Mouse (Mus musculus): ENCODE measurements at regions not wholly inside any gene's neighbourhood (a gene's known extent, or its start where the extent isn't known, plus 50 kb on each side); places are given as distances from the start of the nearest gene placed in this dataset.

DNA sequence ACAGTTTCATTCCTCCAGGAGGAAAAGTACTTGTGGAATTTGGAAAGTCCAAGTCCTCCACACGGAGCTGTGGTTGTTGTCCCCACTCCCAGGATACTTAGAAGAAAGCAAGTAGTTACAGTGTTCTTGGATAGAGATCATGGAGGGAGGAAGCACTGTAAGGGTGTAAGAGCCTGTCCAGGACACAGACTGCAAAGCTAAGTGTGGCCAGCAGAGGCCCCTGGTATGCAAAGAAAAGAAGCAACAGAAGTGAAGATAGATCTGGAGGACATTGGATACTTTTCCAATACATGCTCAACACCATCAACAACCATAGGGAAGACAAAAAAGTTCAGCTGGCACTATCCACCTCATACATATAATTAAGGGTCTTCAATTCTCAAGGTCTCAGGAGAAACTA, 197.4 kb downstream of the Meis1 start:
- no peak for DNase-seq (ENCODE audit: low read depth, low spot score)

GRCm38 (mm10) chr11:18814110-18814509, 204.7 kb downstream of the Meis1 start:
- no peak for DNase-seq (ENCODE audit: low read depth, low spot score)

- no peak for DNase-seq (ENCODE audit: low read depth, low spot score)
These were observed 251.3 kb downstream of the Meis1 start for GRCm38 (mm10) chr11:18767479-18767878.

- no peak for DNase-seq (ENCODE audit: low read depth, low spot score)
These were observed 252.2 kb downstream of the Meis1 start for GRCm38 (mm10) chr11:18766458-18767016.

GRCm38 (mm10) chr11:18758591-18759074, 260.2 kb downstream of the Meis1 start:
- DNase-seq (ENCODE audit: low read depth, low spot score), result no peak

DNA sequence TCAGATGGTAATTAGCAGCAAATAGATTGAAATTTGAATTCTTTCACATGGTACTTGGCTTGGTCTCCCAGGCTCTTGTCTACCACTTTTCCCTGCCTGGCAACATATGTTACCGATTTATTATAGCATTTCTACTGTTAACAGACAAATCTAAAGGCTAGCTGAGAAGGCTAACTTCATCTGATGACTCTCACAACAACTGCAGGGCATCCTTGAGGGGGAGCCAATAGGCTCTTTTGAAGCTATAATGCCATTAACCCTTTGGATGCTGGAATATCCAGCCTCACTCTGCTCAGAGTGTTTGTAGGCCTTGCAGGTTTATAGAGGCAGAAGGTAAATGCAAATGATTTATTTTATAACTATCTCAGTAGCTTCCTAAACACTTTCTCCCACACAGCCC, 262.2 kb downstream of the Meis1 start:
- no peak for DNase-seq (ENCODE audit: low read depth, low spot score)

- no peak for DNase-seq (ENCODE audit: low read depth, low spot score)
These were observed 263.9 kb downstream of the Meis1 start for GRCm38 (mm10) chr11:18754732-18755525.

GRCm38 (mm10) chr11:18753856-18754255, 264.9 kb downstream of the Meis1 start:
- DNase-seq (ENCODE audit: low read depth, low spot score), result no peak

- no peak for DNase-seq (ENCODE audit: low read depth, low spot score)
These were observed 265.5 kb downstream of the Meis1 start for GRCm38 (mm10) chr11:18753246-18753645.

DNA sequence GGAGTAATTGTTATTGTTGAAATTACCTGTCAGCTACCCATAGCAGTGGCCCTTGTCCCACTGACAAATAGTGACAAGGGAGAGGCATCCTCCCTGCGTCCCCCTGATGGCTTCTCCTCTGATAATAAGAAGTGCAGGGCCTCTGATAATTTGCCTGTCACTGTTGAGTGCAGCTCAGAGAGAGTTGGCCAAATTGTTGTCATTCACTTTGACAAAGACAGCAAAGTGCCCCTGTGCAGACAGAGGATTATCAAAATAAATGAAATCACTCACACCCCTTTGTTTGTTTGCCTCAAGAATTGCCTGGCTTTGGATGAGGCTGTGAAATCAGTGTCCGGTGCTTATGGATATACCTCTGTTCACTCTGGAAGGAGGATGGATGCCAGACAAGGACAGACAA, 266.3 kb downstream of the Meis1 start:
- no peak for DNase-seq (ENCODE audit: low read depth, low spot score)

DNA sequence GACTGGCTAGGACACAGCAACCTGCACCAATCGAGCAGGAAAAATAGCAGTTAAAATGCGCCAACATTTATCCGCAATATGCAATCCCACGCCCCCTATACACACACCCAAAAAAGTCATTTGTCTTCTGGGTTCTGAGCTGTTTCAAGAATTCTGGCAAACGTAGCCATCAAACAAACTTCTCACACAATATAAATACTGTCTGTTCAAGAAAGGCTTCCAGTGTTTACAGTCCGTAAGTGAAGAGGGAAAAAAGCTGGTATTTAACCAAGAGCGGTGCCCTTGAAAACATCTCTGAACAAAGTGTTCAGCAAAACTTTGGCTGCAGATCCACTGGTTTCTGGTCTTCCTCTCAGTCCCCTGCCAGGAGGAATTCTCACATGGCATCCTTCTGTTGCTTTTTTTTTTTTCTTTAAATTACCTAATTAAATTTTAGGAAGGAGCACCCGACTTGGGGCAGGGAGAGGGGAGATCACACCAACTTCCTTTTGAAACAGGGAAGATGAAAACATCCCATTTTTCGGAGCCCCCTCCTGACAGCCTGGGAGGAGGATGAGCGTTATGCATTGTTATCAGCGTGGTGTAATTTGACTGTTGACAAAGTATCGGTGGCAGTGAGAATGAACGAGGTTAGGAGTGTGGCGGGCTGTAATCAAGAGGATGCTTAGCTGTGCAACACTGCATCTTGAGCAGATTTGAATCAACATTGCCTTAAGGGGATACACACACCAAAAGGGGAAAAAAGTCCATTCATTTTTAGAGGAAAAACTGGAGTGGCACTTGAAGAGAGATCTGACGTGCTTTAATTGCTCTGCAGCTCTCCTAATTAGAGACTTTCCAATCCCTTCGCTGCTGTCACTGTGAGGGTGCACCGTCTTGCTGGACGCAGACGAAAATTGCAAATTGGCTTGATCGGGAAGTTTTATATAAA, 267.6 kb downstream of the Meis1 start:
- DNase-seq (ENCODE audit: low read depth, low spot score), result no peak

GRCm38 (mm10) chr11:18750080-18750375, 268.8 kb downstream of the Meis1 start:
- no peak for DNase-seq (ENCODE audit: low read depth, low spot score)

DNA sequence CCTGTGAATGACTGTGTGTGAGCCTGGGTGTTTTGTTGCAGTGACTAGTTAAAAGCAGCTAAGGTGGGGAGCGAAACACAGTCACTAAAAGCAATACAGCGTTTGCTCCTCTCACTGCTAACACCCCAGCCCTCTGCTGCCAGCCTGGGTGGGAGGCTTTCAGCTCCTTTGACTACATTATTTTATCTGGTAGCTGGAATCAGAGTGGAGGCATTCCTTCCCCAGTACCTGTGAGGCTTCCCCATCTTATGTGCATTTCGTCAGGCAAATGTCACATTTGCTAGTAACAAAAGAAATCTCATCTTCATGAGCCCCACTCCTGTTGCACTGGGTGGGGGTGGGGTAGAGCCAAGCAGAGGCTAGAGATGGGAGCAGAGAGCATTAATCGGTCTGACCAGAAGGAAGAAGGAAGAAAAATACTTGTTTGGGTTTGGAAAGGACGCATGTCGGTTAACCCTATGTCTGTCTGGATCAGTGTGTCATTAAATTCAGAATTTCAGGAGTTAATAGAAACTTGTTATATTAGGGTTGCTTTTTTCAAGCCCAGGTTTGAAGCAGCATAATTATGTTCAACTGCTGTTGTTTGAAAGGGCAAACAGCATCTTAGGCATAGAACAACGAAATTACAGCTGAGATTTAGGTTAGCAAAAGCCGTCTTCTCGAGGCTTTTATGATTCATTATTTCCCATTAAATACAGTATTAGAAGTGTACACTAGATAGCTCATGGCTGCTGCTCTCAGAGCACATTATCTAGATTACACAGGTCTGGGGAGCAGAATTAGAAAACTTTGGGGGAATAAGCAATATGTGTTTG, 269.3 kb downstream of the Meis1 start:
- DNase-seq (ENCODE audit: low read depth, low spot score), result no peak

DNA sequence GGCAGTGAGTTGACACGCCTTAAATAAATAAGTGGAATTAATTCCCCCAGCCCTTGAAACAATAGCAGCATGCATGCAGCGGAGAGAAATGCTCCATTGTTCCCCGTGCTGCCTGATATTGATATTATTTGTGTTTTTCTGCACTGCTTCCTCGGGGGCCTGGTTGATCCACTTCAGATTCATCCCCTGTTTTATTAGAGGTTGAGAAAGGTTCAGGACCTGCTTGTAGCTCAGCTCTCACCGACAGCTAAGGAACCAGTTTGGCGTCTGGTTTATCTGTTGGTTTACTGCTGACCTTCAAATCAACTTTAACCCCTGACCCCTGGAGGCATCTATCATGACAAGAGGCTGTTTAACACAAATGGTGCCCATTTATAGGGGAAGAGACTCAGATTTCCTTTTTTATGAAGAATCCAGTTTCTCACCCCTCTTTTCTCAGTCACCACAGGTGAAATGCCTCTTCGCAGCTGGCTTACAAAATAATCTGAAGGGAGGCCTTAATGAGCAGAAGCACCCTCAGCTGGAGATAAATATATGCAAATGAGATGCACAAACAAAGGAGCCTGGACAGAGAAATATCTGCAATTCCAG, 270.8 kb downstream of the Meis1 start:
- no peak for DNase-seq (ENCODE audit: low read depth, low spot score)

DNA sequence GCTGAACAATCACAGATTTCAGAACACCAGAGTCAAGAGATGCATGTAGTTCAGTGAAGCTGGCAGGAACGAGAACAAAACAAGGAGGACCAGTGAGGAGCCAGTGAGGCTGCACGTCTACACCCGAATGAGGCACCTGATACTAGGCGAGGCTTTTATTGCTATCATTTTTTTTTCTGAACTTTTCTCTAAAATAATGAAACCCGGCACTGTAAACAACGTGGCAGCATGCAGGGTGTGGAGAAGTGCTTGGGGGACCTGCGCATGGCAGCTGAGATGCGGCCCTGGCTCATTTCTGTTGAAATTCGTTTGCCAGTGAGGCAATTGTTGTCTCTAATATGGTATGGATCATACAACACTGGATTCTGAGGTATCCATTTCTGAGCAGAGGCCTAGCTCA, 271.4 kb downstream of the Meis1 start:
- DNase-seq (ENCODE audit: low read depth, low spot score), result no peak

- no peak for DNase-seq (ENCODE audit: low read depth, low spot score)
These were observed 272.3 kb downstream of the Meis1 start for GRCm38 (mm10) chr11:18746486-18746885.

DNA sequence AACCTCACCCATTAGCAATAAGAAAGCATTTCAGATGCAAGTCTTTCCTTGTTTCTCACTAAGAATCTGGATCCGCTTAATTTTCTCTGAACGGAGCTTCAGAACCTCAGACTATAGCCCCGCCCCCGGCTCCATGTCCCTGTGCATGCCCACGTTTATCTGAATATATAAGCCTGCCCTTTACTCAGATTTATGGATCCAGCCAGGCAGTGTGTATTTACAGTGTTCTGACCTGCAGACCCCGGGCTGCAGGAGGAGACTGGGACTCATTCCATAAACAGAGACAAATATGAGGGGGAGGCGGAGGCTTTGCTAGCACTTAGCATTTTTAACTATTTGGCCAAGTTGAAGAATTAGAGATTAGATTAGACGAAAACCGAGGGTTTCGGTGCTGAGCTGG, 272.9 kb downstream of the Meis1 start:
- no peak for DNase-seq (ENCODE audit: low read depth, low spot score)

GRCm38 (mm10) chr11:18734904-18735664, 283.7 kb downstream of the Meis1 start:
- DNase-seq (ENCODE audit: low read depth, low spot score), result no peak

- DNase-seq (ENCODE audit: low read depth, low spot score), result no peak
These were observed 284.7 kb downstream of the Meis1 start for GRCm38 (mm10) chr11:18734075-18734474.

GRCm38 (mm10) chr11:18729742-18730141, 289.0 kb downstream of the Meis1 start:
- DNase-seq (ENCODE audit: low read depth, low spot score), result no peak

All from skeletal muscle tissue, adult 2 months (tissue).